Mouse (Mus musculus) midbrain, embryonic 16.5 days (tissue): ENCODE measurements around the gene Rcan1. TPM values are rescaled to one million over a fixed set of nuclear protein-coding genes. Genes with fewer than 3 reads are reported as not detected.

Experiments
- ATAC-seq: fragments of 200-750 bp; cut with Nextera tagmentation; 2 replicates; pipeline ENCODE4 v1.8.0; 2017; ENCODE audit warnings: moderate TSS enrichment
- H3K27ac ChIP-seq: fragments of 300-500 bp; sonication (generic); 2 replicates; pipeline ENCODE4 v1.5.1; 2014; ENCODE audit warnings: mild to moderate bottlenecking, low read length, mixed read lengths
- H3K27me3 ChIP-seq: fragments of 300-500 bp; sonication (generic); 2 replicates; pipeline ENCODE4 v1.6.1; 2014; ENCODE audit warnings: low read depth, low read length, mixed read lengths; ENCODE audit not compliant: control insufficient read depth, insufficient read depth
- H3K36me3 ChIP-seq: fragments of 300-500 bp; sonication (generic); 2 replicates; pipeline ENCODE4 v1.6.1; 2014; ENCODE audit warnings: mild to moderate bottlenecking, low read length, moderate library complexity, mixed read lengths; ENCODE audit not compliant: control insufficient read depth, insufficient read depth
- H3K4me1 ChIP-seq: fragments of 300-500 bp; sonication (generic); 2 replicates; pipeline ENCODE4 v1.6.1; 2014; ENCODE audit warnings: mild to moderate bottlenecking, low read length, mixed read lengths; ENCODE audit not compliant: control insufficient read depth, insufficient read depth
- H3K4me2 ChIP-seq: fragments of 300-500 bp; sonication (generic); 2 replicates; pipeline ENCODE4 v1.6.1; 2014; ENCODE audit warnings: mild to moderate bottlenecking, low read length, mixed read lengths
- H3K4me3 ChIP-seq: fragments of 300-500 bp; sonication (generic); 2 replicates; pipeline ENCODE4 v1.5.1; 2014; ENCODE audit warnings: low read depth, mild to moderate bottlenecking, low read length, moderate library complexity, mixed read lengths
- H3K9ac ChIP-seq: fragments of 300-500 bp; sonication (generic); 2 replicates; pipeline ENCODE4 v1.6.1; 2014; ENCODE audit warnings: low read depth, low read length, mixed read lengths
- H3K9me3 ChIP-seq: fragments of 300-500 bp; sonication (generic); replicated peaks from 2 replicates; pipeline ENCODE4 v1.6.1; 2014; ENCODE audit warnings: mild to moderate bottlenecking, low read length, mixed read lengths; ENCODE audit not compliant: control insufficient read depth, poor library complexity, severe bottlenecking
- WGBS: fragments of 180-500 bp; shearing (Covaris S2); extraction: QIAGEN DNeasy Blood & Tissue Kit; methylation state at CpG from one replicate; pipeline ENCODE4 v1.1.7; 2014; 5-methylcytosine and 5-hydroxymethylcytosine counted together
- polyA plus RNA-seq: library from polyadenylated mRNA; unstranded; fragments of >200 nt; fragmentation: Nextera tagmentation; extraction: Ambion mirVana; gene quantifications from 2 replicates; pipeline ENCODE4 v1.2.1, GENCODE M21; 2015

Rcan1 gene
- polyA plus RNA-seq, 1 experiment from 2014 or later: 80.8 TPM

GRCm38 (mm10) chr16:92387692-92388091 lies 83.0 kb downstream of the Rcan1 start:
- ATAC-seq: no peak
- Histone ChIP-seq H3K27ac (no peak overlapping the region), H3K36me3 (no peaks in the 10 kb centered on the region), H3K27me3 (no peaks in the 10 kb centered on the region), H3K4me2 (no peak overlapping the region), H3K9ac (no peak overlapping the region), H3K4me3 (no peak overlapping the region), H3K4me1 (0 out of 2 replicates have a peak, but pooled peaks cover 3% of the 10 kb centered on the region), H3K9me3 (no peaks in the 10 kb centered on the region)
- WGBS: 22% methylated on average over 10 of the region's 10 CpGs

- H3K4me2 ChIP-seq: no peak overlapping the region
- no peak for ATAC-seq
Measured at GRCm38 (mm10) chr16:92385062-92385461, 85.6 kb downstream of the Rcan1 start.

GRCm38 (mm10) chr16:92383412-92383811 lies 87.3 kb downstream of the Rcan1 start:
- Histone ChIP-seq H3K9me3 (no peaks in the 10 kb centered on the region), H3K27me3 (no peaks in the 10 kb centered on the region), H3K9ac (no peak overlapping the region), H3K4me1 (peaks cover 5% of the 10 kb centered on the region), H3K36me3 (no peaks in the 10 kb centered on the region), H3K27ac (no peak overlapping the region), H3K4me2 (no peak overlapping the region), H3K4me3 (no peak overlapping the region)
- no peak for ATAC-seq

More at GRCm38 (mm10) chr16:92385062-92385461, 85.6 kb downstream of the Rcan1 start:
- 6% methylated on average over 2 of the region's 2 CpGs for WGBS
- Histone ChIP-seq H3K4me1 (peaks cover 8% of the 10 kb centered on the region), H3K9ac (no peak overlapping the region), H3K27ac (no peak overlapping the region), H3K4me3 (no peak overlapping the region), H3K27me3 (no peaks in the 10 kb centered on the region), H3K9me3 (no peaks in the 10 kb centered on the region), H3K36me3 (no peaks in the 10 kb centered on the region)

DNA sequence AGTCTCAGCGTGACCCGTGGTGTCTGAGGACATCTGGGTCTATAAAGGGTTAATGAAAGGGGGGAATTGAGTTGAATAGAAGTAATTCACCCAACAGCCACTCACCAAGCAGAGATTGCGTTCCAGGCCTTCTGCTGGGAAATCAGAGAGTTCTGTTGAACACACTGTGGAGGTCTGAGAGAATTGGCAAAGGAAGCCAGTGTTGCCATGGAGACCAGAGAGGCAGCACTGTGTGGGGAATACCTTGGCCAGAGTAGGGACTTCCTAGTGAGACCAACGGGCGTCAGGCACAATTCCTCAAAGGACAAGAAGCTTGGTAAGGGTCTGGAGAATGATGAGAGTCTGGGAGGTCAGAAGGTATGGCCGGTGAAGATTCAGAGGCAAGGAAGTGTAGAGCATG lies 88.2 kb downstream of the Rcan1 start:
- Histone ChIP-seq H3K27ac (no peak overlapping the region), H3K4me1 (peaks cover 5% of the 10 kb centered on the region), H3K4me3 (no peak overlapping the region), H3K9me3 (no peaks in the 10 kb centered on the region), H3K4me2 (no peak overlapping the region), H3K36me3 (no peaks in the 10 kb centered on the region), H3K9ac (no peak overlapping the region), H3K27me3 (no peaks in the 10 kb centered on the region)
- ATAC-seq: peak; percentile 85; the same call in 1 of the 2 replicates
- 35% methylated on average over 6 of the region's 6 CpGs for WGBS

- Histone ChIP-seq H3K27ac (no peak overlapping the region), H3K4me1 (peaks cover 5% of the 10 kb centered on the region), H3K4me2 (no peak overlapping the region), H3K9me3 (no peaks in the 10 kb centered on the region), H3K36me3 (no peaks in the 10 kb centered on the region), H3K27me3 (no peaks in the 10 kb centered on the region), H3K4me3 (no peak overlapping the region), H3K9ac (no peak overlapping the region)
- 87% methylated on average over 6 of the region's 6 CpGs for WGBS
- no peak for ATAC-seq
Measured at GRCm38 (mm10) chr16:92381092-92381491, 89.6 kb downstream of the Rcan1 start.

GRCm38 (mm10) chr16:92376976-92377375 lies 93.7 kb downstream of the Rcan1 start:
- no peak overlapping the region for H3K4me3 ChIP-seq
- no peak overlapping the region for H3K4me2 ChIP-seq
- peaks cover under 1% of the 10 kb centered on the region; the same call in 1 of the 2 replicates for H3K4me1 ChIP-seq
- H3K9me3 ChIP-seq: no peaks in the 10 kb centered on the region
- WGBS: 97% methylated on average over 6 of the region's 6 CpGs
- H3K27ac ChIP-seq: no peak overlapping the region
- ATAC-seq: no peak
- no peaks in the 10 kb centered on the region for H3K27me3 ChIP-seq
- H3K9ac ChIP-seq: no peak overlapping the region
- H3K36me3 ChIP-seq: no peaks in the 10 kb centered on the region

DNA sequence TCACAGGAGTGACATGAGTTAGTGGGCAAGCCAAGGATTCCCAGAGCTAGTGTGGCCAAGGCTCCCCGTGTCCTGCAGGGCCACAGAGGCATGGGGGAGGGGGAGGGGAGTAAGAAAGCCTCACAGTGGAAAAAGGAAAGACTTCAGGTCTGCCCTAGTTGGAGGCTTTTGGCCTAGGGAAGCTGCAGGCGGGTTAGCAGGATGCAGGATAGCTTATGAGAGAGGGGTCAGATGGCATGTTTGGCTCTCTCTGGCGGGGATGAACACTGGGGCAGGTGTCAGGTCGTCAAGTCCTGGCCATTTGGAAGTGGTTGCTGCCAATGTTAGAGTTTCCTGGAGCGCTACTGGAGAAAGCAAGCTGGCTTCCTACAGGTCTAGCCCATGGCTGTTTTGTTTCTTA lies 99.0 kb downstream of the Rcan1 start:
- Histone ChIP-seq H3K36me3 (no peaks in the 10 kb centered on the region), H3K27me3 (no peaks in the 10 kb centered on the region), H3K4me1 (no peaks in the 10 kb centered on the region; the same call in 1 of the 2 replicates), H3K27ac (no peak overlapping the region), H3K9me3 (no peaks in the 10 kb centered on the region), H3K4me3 (no peak overlapping the region), H3K9ac (no peak overlapping the region), H3K4me2 (no peak overlapping the region)
- 53% methylated on average over 5 of the region's 5 CpGs for WGBS
- no peak for ATAC-seq

- Histone ChIP-seq H3K4me2 (no peak overlapping the region), H3K36me3 (no peaks in the 10 kb centered on the region), H3K9ac (no peak overlapping the region), H3K4me3 (no peak overlapping the region), H3K27ac (no peak overlapping the region), H3K27me3 (no peaks in the 10 kb centered on the region), H3K9me3 (no peaks in the 10 kb centered on the region), H3K4me1 (no peaks in the 10 kb centered on the region; the same call in 1 of the 2 replicates)
- ATAC-seq: no peak
- 62% methylated on average over 2 of the region's 2 CpGs for WGBS
Measured at GRCm38 (mm10) chr16:92369260-92369659, 101.4 kb downstream of the Rcan1 start.

DNA sequence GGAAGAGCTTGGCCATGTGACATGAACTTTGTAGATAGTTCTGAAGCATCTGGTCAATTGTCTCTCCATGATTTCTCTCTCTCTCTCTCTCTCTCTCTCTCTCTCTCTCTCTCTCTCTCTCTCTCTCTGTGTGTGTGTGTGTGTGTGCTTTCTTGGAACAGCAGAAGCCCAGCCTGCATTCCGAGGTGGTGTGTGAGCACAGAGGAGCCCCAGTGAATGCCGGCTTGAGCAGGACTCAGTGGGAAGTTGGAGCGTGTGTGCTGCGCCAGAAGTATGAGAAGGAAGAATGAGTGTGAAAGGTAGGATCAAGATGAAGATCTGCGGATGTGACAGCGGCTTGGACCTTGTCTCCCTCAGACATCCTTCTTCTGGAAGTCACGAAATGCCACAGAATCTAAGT lies 105.2 kb downstream of the Rcan1 start:
- Histone ChIP-seq H3K27me3 (no peaks in the 10 kb centered on the region), H3K9ac (no peak overlapping the region), H3K36me3 (no peaks in the 10 kb centered on the region), H3K4me2 (no peak overlapping the region), H3K4me1 (no peaks in the 10 kb centered on the region), H3K9me3 (no peaks in the 10 kb centered on the region), H3K4me3 (no peak overlapping the region), H3K27ac (no peak overlapping the region)
- ATAC-seq: no peak
- 55% methylated on average over 7 of the region's 7 CpGs for WGBS
